Mouse (Mus musculus): ENCODE results near the gene Dock10.

- TF ChIP-seq CTCF (IDR thresholded peaks at IDR 0.05; ENCODE audit: low read depth), result no peak
- no peak for TF ChIP-seq EP300 (IDR thresholded peaks at IDR 0.05; ENCODE audit: low read depth)
Measured at GRCm38 (mm10) chr1:80671056-80671455, 87.3 kb downstream of the Dock10 start.
